Mouse (Mus musculus): ENCODE data around the gene D6Ertd527e. TPM values are rescaled to one million over a fixed set of nuclear protein-coding genes. Genes with fewer than 3 reads are reported as not detected.

Gene D6Ertd527e
- polyA plus RNA-seq, 1 experiment: 0.09 TPM

DNA sequence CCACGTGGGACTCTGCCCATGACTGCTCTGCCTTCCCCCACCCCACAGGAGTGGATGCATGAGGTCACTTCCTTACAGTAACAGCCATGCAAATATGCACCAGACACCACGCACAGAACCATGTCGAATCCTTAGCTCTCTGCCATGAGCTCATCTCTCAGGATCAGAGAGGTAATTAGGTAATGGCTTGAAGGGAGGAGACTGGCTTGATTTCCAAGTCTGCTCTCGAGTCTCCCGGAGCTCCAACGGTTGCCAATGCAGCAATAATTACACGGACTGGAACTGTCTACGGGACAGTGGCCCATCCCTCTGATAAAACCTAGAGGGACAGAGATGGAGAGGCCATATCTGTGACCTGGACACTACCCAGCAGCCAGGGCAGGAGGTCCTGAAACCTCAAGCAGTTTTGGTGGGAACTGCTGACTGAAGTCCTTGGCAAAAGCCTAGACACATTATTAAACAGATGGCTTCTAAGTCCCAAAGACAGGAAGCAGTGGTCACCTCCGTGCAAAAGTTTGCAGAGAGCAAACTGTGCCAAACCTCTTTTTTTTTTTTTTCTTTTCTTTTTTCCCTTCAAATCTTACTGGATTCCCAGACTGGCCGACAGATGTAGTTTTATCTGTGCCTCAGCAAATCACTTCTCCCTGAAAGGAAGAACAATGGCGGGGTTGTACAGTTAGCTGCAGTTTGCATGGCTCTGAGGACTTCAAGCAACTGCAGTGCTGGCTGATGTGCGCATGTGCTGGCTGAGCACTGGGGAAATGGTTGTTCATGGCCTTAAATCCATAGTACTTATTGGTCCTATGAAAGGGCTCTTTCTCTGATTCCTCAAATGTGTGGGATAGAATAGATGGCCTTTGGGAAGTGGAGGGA lies 57.1 kb downstream of the D6Ertd527e start:
- TF ChIP-seq CTCF (conservative IDR thresholded peaks at IDR 0.05; ENCODE audit: insufficient read depth, insufficient read length, low read depth, low read length) (no peak), POLR2A (IDR thresholded peaks at IDR 0.05; ENCODE audit: low read depth, low read length) (no peak)
- no peaks in the 10 kb centered on the region for H3K4me1 ChIP-seq (ENCODE audit: control insufficient read depth, insufficient read depth, low read length)
- no peak overlapping the region for H3K4me3 ChIP-seq (ENCODE audit: insufficient read depth, low read depth, low read length)
- H3K36me3 ChIP-seq (ENCODE audit: control insufficient read depth, insufficient read depth, low read length): no peaks in the 10 kb centered on the region
- 37% methylated on average over 12 of the region's 12 CpGs for WGBS
- no peaks in the 10 kb centered on the region for H3K27me3 ChIP-seq (replicated peaks; ENCODE audit: control insufficient read depth, insufficient read depth, low read length)
- no peak for DNase-seq
- H3K27ac ChIP-seq (ENCODE audit: insufficient read depth, low read depth, low read length): no peak overlapping the region

Other genes starting within 250 kb of the D6Ertd527e start
- gene Nfu1, start 95.5 kb upstream of the D6Ertd527e start, polyA plus RNA-seq (2012; rRNA removed): 232 and 303 TPM in 2 replicates
- gene Gfpt1, start 61.9 kb upstream of the D6Ertd527e start, polyA plus RNA-seq (2012; rRNA removed): 10.3 and 11.9 TPM in 2 replicates
- 2.0 and 2.5 TPM in 2 replicates for gene Antxr1, start 231.1 kb downstream of the D6Ertd527e start, polyA plus RNA-seq (2012; rRNA removed)
- 0.10 and 0.48 TPM in 2 replicates for gene Gkn1, start 246.2 kb downstream of the D6Ertd527e start, polyA plus RNA-seq (2012; rRNA removed)